Mouse (Mus musculus): Measurements from ENCODE around the gene Fam180a.

Gene Fam180a

GRCm38 (mm10) chr6:35326111-35326515 is at the start of gene Fam180a:
TSS of gene Fam180a (minus strand) at chr6:35326141.
- ChIA-PET POLR2A (interaction anchor here in 2 of 4 experiments (0.6 to 1.0 kb wide), 5 partner anchors 28 to 83 kb away, joined by 3 to 6 read pairs (median 3); no protein-coding TSS in a partner anchor), CTCF (interaction anchor here in 2 of 4 experiments (0.7 to 1.1 kb wide), 2 partner anchors 23 to 51 kb away, joined by 3 to 4 read pairs; no protein-coding TSS in a partner anchor)

GRCm38 (mm10) chr6:35374052-35374451 is 48.1 kb upstream of the Fam180a start:
- POLR2A ChIA-PET: no interaction called here
- CTCF ChIA-PET: no interaction called here

DNA sequence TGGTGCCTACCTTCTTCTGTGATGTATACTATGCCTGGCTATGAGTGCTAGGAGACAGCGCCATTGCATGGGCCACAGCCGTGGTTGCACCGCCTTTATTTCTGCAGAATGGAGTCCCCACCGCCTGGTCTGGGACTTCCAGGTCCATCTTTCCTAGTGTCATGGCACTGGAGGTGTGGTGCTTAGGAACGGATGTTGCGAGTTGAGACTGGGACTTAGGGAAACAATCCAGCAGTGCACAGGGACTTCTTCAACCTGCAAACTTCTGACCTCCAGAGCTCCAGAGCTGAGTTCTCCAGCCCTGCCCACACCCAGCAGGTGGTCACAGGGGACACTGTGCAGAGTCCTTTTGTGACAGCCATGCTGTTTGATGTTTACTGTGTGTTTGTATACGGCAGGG is 44.4 kb upstream of the Fam180a start:
- ChIA-PET CTCF (interaction anchor here in 2 of 4 experiments (1.0 to 1.2 kb wide), 3 partner anchors 9 to 22 kb away, joined by 3 to 5 read pairs (median 3); no protein-coding TSS in a partner anchor), POLR2A (interaction anchor here in 3 of 4 experiments (0.7 to 1.3 kb wide), 4 partner anchors 18 to 648 kb away, joined by 3 to 5 read pairs (median 4); no protein-coding TSS in a partner anchor)

- POLR2A ChIA-PET: interaction anchor here in 3 of 4 experiments (0.7 to 1.3 kb wide), 3 partner anchors 18 to 198 kb away, joined by 3 to 5 read pairs (median 4); no protein-coding TSS in a partner anchor
- CTCF ChIA-PET: interaction anchor here in 3 of 4 experiments (0.7 to 1.2 kb wide), 4 partner anchors 10 to 50 kb away, joined by 3 to 4 read pairs (median 4); no protein-coding TSS in a partner anchor
Measured at GRCm38 (mm10) chr6:35369578-35370282, 43.8 kb upstream of the Fam180a start.

DNA sequence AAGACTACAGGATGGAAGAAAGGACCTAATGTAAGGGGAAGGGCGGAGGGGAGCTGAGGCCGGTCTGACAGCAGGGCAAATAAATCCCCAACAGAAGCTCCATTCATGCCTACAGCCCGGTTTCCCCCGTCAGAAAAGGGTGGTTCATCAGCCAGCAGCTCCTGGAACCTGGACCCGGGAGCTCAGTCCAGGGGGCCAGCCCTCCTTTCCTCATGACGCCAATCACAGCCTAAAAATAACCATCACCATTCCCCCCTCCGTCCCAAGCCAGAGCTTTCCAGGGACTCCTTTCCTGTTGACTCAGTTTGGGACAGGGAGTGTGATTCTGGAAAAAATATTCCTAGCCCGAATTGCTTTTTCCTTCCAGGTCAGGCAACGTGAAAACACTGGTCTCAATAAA is 36.7 kb upstream of the Fam180a start:
- ChIA-PET CTCF (interaction anchor here in 2 of 4 experiments (1.1 to 1.7 kb wide), 2 partner anchors 29 to 104 kb away, joined by 3 to 5 read pairs; no protein-coding TSS in a partner anchor), POLR2A (interaction anchor here in 2 of 4 experiments (1.1 to 2.3 kb wide), 4 partner anchors 9 to 14 kb away, joined by 4 to 16 read pairs (median 8); no protein-coding TSS in a partner anchor)

DNA sequence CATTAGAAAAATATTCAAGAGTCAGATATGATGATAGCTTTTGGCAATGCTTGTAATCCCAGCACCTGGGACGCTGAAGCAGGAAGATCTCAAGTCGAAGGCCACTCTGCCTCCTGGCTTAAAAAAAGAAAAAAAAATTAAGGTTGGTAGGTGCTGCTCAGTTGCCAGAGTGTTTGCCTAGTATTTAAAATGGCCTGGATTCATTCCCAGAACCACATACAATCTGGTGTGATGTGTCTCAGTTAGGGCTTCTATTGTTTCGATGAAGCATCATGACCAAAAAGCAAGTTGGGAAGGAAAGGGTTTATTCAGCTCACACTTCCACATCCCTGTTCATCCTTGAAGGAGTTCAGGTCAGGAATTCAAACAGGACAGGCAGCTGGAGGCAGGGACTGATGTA is 29.4 kb upstream of the Fam180a start:
- POLR2A ChIA-PET: interaction anchor here in 1 of 4 experiments (0.6 kb wide), 1 partner anchor 22 kb away, joined by 5 read pairs; no protein-coding TSS in a partner anchor

GRCm38 (mm10) chr6:35354622-35354998 is 28.7 kb upstream of the Fam180a start:
- POLR2A ChIA-PET: interaction anchor here in 2 of 4 experiments (0.6 to 1.3 kb wide), 4 partner anchors 19 to 129 kb away, joined by 3 to 5 read pairs (median 4); no protein-coding TSS in a partner anchor
- CTCF ChIA-PET: interaction anchor here in 2 of 4 experiments (1.2 to 3.0 kb wide), 4 partner anchors 21 to 109 kb away, joined by 3 to 14 read pairs (median 6); no protein-coding TSS in a partner anchor

More for the DNA sequence above, 29.4 kb upstream of the Fam180a start:
- CTCF ChIA-PET: interaction anchor here in 1 of 4 experiments (3.0 kb wide), 1 partner anchor 21 kb away, joined by 14 read pairs; no protein-coding TSS in a partner anchor

DNA sequence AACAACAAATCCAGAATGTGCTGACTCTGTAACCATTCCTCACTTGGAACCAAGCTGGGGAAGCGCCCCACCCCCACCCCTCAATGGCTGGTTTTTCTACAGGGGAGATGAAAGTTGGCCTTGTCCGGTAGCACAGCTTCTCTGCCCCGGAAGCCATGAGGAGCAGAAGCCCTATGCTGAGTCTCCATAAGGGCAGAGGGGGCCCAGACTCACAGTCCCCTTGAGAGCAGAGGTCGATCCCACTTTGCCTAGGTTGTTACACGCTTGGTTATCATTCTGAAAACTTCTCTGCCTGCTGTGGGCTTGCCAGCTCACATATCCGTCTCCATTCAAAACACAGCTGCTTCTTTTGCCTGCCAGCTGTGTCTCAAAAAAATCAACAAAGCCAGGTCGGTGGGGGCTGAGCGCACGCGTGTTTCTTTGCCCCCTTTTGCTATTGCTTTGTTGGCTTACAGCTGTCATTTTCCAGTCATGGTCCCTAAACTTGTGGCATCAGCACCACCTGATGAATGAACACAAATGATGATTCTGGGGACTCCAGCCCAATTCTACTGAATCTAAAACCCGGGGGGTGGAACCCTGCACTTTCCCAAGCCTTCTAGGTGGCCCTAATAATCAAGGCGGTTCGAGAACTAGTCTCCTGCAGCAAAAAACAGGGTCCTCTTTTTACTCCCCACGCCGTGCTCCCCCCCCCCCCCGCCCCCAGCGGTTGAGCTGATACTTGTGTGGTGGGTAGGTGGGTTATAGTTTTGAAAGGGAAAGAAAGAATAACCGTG is 28.1 kb upstream of the Fam180a start:
- ChIA-PET CTCF (interaction anchor here in 2 of 4 experiments (0.7 to 3.0 kb wide), 5 partner anchors 18 to 108 kb away, joined by 3 to 14 read pairs (median 4); no protein-coding TSS in a partner anchor), POLR2A (interaction anchor here (0.6 to 1.9 kb wide), 21 partner anchors 9 to 1946 kb away, joined by 3 to 16 read pairs (median 4); partner anchors contain the start of gene Dgki (in 1 of the 4))

DNA sequence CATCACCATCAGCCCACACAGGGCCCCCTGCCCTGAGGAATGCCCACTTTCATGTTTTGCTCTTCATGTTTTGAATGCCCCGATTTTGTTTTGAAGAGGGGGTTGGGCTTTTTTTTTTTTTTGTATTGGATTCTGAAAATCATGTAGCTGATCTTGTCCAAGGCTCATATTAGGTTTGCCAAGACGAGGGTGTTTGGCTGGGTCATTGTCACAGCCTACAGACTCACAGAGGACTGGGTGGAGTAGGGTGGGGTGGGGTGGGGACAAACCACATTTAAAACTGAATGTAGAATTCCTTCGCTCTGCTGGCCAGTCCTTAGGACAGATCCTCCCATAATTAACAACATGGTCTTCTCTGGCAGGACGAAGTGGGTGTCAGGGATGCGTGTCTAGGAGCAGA is 27.5 kb upstream of the Fam180a start:
- ChIA-PET POLR2A (interaction anchor here in 3 of 4 experiments (0.6 to 1.9 kb wide), 19 partner anchors 10 to 1946 kb away, joined by 3 to 16 read pairs (median 4); partner anchors contain the start of gene Dgki (in 1 of the 3)), CTCF (interaction anchor here in 3 of 4 experiments (0.6 to 3.0 kb wide), 6 partner anchors 17 to 248 kb away, joined by 3 to 14 read pairs (median 4); no protein-coding TSS in a partner anchor)

GRCm38 (mm10) chr6:35352867-35353266 is 26.9 kb upstream of the Fam180a start:
- CTCF ChIA-PET: interaction anchor here in 3 of 4 experiments (0.6 to 3.0 kb wide), 3 partner anchors 19 to 249 kb away, joined by 3 to 14 read pairs (median 3); no protein-coding TSS in a partner anchor
- POLR2A ChIA-PET: interaction anchor here in 2 of 4 experiments (1.0 to 1.9 kb wide), 8 partner anchors 10 to 101 kb away, joined by 3 to 16 read pairs (median 5); no protein-coding TSS in a partner anchor

DNA sequence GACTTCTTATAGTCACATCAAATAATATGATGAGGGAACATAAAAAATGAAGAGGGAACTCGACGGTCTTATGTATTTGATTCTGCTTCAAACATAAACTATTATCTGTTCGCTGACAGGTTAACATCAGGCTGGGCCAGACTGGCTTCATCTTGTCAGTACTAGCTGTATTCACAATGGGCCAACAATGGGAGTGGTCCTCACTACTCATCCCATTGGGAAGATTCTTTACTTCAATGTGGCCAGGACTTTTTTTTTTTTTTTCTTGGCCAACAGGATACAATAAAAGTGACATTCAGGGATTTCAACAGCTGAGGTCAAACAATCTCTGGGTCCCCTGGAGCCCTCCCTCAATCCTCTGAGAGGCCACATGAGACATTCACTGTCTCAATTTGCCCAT is 25.9 kb upstream of the Fam180a start:
- CTCF ChIA-PET: interaction anchor here in 2 of 4 experiments (0.6 to 1.2 kb wide), 3 partner anchors 18 to 217 kb away, joined by 3 to 8 read pairs (median 5); no protein-coding TSS in a partner anchor
- POLR2A ChIA-PET: interaction anchor here in 3 of 4 experiments (0.6 to 2.9 kb wide), 7 partner anchors 10 to 188 kb away, joined by 3 to 10 read pairs (median 4); partner anchors contain the start of gene Mtpn (in 1 of the 3)

GRCm38 (mm10) chr6:35349784-35350183 is 23.8 kb upstream of the Fam180a start:
- POLR2A ChIA-PET: interaction anchor here in 2 of 4 experiments (0.9 to 2.9 kb wide), 5 partner anchors 9 to 79 kb away, joined by 3 to 12 read pairs (median 6); no protein-coding TSS in a partner anchor
- CTCF ChIA-PET: interaction anchor here in 3 of 4 experiments (0.6 to 1.9 kb wide), 4 partner anchors 15 to 130 kb away, joined by 3 to 18 read pairs (median 4); partner anchors contain the start of gene Fam180a (in 1 of the 3)

- ChIA-PET CTCF (interaction anchor here in 3 of 4 experiments (1.3 to 3.0 kb wide), 4 partner anchors 9 to 10 kb away, joined by 3 to 12 read pairs (median 7); no protein-coding TSS in a partner anchor), POLR2A (interaction anchor here in 2 of 4 experiments (0.8 to 2.0 kb wide), 4 partner anchors 9 to 28 kb away, joined by 3 to 12 read pairs (median 4); no protein-coding TSS in a partner anchor)
Measured at GRCm38 (mm10) chr6:35338640-35339039, 12.7 kb upstream of the Fam180a start.

DNA sequence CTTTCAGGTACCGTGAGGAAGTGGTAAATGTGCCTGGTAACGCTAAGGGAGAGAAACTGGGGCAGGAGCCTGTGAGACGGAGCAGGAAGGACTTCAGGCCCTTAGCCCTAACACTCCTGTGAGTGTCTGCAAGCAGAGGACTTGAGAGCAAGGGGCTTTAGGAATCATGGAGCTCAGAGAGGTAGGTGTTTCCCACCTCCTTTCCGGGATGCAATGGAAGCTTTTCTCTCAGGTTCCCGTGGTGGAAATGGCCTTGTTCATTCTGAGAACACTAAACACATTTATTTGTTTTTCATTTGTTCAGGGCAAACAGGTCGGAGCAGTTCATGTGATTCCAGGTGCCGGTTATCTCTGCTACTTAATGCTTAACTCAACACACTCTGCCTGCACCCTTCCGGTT is 11.9 kb upstream of the Fam180a start:
- POLR2A ChIA-PET: interaction anchor here in 2 of 4 experiments (0.8 to 2.0 kb wide), 3 partner anchors 10 to 29 kb away, joined by 3 to 12 read pairs (median 4); no protein-coding TSS in a partner anchor
- CTCF ChIA-PET: interaction anchor here in 3 of 4 experiments (1.3 to 3.0 kb wide), 4 partner anchors 10 to 11 kb away, joined by 3 to 12 read pairs (median 7); no protein-coding TSS in a partner anchor

DNA sequence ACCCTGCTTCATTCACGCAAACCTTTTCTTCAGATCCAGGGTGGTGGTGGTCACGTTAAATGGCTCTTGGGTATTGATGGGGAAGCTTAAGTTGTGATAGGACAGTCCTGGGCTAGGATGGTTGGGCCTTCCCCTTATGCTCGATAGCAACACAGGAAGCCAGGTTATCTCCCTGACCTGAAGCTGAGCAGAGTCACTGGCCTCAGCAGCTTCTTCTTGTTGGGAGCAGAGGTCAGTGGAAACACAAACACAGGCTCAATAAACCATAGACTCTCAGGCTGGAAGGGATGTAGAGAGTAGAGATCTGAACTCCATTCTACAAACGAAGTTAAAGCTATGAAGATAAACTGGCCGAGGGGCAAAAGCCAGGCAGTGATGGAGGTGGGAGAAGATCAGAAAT is 9.5 kb upstream of the Fam180a start:
- ChIA-PET CTCF (interaction anchor here in 3 of 4 experiments (0.7 to 1.8 kb wide), 5 partner anchors 13 to 275 kb away, joined by 3 to 5 read pairs (median 3); no protein-coding TSS in a partner anchor), POLR2A (interaction anchor here in 2 of 4 experiments (1.0 to 1.6 kb wide), 3 partner anchors 18 to 69 kb away, joined by 3 to 4 read pairs (median 3); no protein-coding TSS in a partner anchor)

DNA sequence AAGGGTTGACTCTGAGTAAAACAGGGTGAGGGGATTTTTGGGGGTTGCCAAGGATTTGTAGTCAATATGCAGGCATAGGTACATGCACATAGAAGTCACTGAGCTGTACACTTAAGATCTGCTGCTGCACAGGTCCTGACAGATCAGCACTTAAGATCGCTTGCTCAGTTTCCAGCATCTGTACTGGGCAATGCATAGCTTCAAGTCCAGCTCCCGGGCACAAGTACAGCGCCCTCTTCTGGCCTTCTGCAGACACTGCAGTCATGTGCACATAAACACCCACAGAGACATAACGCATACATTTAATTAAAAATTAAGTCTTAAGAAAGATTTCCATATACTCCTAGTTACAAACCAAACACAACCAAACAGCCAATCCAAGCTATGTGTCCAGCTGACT is 8.3 kb upstream of the Fam180a start:
- POLR2A ChIA-PET: interaction anchor here in 3 of 4 experiments (0.7 to 1.2 kb wide), 4 partner anchors 14 to 19 kb away, joined by 3 to 5 read pairs (median 4); no protein-coding TSS in a partner anchor

GRCm38 (mm10) chr6:35333632-35334031 is 7.7 kb upstream of the Fam180a start:
- ChIA-PET CTCF (interaction anchor here (0.5 to 2.1 kb wide), 27 partner anchors 12 to 396 kb away, joined by 3 to 18 read pairs (median 4); no protein-coding TSS in a partner anchor), POLR2A (interaction anchor here in 2 of 4 experiments (0.6 to 1.2 kb wide), 5 partner anchors 18 to 566 kb away, joined by 3 to 5 read pairs (median 4); no protein-coding TSS in a partner anchor)

More for the DNA sequence above, 8.3 kb upstream of the Fam180a start:
- CTCF ChIA-PET: interaction anchor here (0.5 to 2.1 kb wide), 29 partner anchors 12 to 412 kb away, joined by 3 to 18 read pairs (median 4); no protein-coding TSS in a partner anchor
